In genomic region chr12:83310567-83310966, GRCm38 (mm10) we compare ENCODE assay signal across 25 mouse cellular contexts.
"Had no signal": no experiment of that assay in that cellular context is flagged by ENCODE, and none has a peak within 500 bp of the region (broad histone marks: within the 10 kb centered on the region; RNA-seq: fewer than 3 reads in every experiment).

No protein-coding gene starts in this region.

- ATAC-seq: liver, embryonic 12.5 days had no signal

- H3K4me2 ChIP-seq: kidney, embryonic 15.5 days; limb, embryonic 13.5 days; liver, embryonic 12.5 days; liver, embryonic 15.5 days; lung, embryonic 15.5 days had no signal

- H3K4me3 ChIP-seq: kidney, embryonic 15.5 days; layer of hippocampus, adult 2 months; limb, embryonic 10.5 days; limb, embryonic 13.5 days; liver, embryonic 12.5 days; liver, embryonic 15.5 days; lung, embryonic 15.5 days; megakaryocyte, embryonic 14.5 days; midbrain, embryonic 10.5 days had no signal

- DNase-seq: kidney, adult 11 months; kidney, adult 8-10 months; kidney, postnatal 14 days; layer of hippocampus, adult 9-11 months; liver; lung, adult 18-20 months; lung, postnatal 10 days; lung, postnatal 36 days; midbrain, embryonic 14.5 days; right cerebral cortex, adult 18-20 months; right cerebral cortex, postnatal 14 days; right cerebral cortex, postnatal 4 days; thymus, adult 2 months; thymus, postnatal 14 days; thymus, postnatal 4 days had no signal

- H3K9me3 ChIP-seq: kidney, embryonic 15.5 days; limb, embryonic 10.5 days; limb, embryonic 13.5 days; liver, embryonic 12.5 days; liver, embryonic 15.5 days; lung, embryonic 15.5 days; megakaryocyte, embryonic 14.5 days; midbrain, embryonic 10.5 days had no signal

- H3K36me3 ChIP-seq: kidney, embryonic 15.5 days; limb, embryonic 10.5 days; limb, embryonic 13.5 days; liver, embryonic 15.5 days; lung, embryonic 15.5 days; midbrain, embryonic 10.5 days had no signal

- H3K27me3 ChIP-seq: kidney, embryonic 15.5 days; liver, embryonic 15.5 days; lung, embryonic 15.5 days had no signal

- H3K4me1 ChIP-seq: limb, embryonic 13.5 days; lung, embryonic 15.5 days had no signal

- H3K9ac ChIP-seq: kidney, embryonic 15.5 days; limb, embryonic 13.5 days; liver, embryonic 12.5 days; liver, embryonic 15.5 days; lung, embryonic 15.5 days had no signal

- H3K27ac ChIP-seq: kidney, embryonic 15.5 days; layer of hippocampus, adult 2 months; limb, embryonic 10.5 days; limb, embryonic 13.5 days; liver, embryonic 12.5 days; lung, embryonic 15.5 days; midbrain, embryonic 10.5 days; stomach, postnatal 0 days had no signal
